Mouse (Mus musculus) megakaryocyte-erythroid progenitor cell, adult 5-6 weeks (primary cell): ENCODE results near the gene Ergic1. TPM values are rescaled to one million over a fixed set of nuclear protein-coding genes. Genes with fewer than 3 reads are reported as not detected.
A peak's percentile ranks its signal among the peaks of the same experiment; 100 is the strongest.

Source experiments
- ATAC-seq: replicated peaks from 2 replicates; pipeline ENCODE4 v1.8.0; 2016; ENCODE audit warnings: mild to moderate bottlenecking, inconsistent platforms; ENCODE audit not compliant: severe bottlenecking, poor library complexity, low FRiP score, low TSS enrichment
- total RNA-seq, 2 experiments: library from RNA; stranded (forward) in 1 of 2; stranded (reverse) in 1 of 2; fragments of 200-1000, 215-1000 nt in 1 of 2; fragments of >200 nt in 1 of 2; fragmentation: Nextera tagmentation in 1 of 2; gene quantifications; 2 replicates each; pipeline ENCODE4 v1.2.3; 2014 to 2017

The Ergic1 gene
- total RNA-seq, 2 experiments from 2014 or later: 31.6 to 51.7 TPM

DNA sequence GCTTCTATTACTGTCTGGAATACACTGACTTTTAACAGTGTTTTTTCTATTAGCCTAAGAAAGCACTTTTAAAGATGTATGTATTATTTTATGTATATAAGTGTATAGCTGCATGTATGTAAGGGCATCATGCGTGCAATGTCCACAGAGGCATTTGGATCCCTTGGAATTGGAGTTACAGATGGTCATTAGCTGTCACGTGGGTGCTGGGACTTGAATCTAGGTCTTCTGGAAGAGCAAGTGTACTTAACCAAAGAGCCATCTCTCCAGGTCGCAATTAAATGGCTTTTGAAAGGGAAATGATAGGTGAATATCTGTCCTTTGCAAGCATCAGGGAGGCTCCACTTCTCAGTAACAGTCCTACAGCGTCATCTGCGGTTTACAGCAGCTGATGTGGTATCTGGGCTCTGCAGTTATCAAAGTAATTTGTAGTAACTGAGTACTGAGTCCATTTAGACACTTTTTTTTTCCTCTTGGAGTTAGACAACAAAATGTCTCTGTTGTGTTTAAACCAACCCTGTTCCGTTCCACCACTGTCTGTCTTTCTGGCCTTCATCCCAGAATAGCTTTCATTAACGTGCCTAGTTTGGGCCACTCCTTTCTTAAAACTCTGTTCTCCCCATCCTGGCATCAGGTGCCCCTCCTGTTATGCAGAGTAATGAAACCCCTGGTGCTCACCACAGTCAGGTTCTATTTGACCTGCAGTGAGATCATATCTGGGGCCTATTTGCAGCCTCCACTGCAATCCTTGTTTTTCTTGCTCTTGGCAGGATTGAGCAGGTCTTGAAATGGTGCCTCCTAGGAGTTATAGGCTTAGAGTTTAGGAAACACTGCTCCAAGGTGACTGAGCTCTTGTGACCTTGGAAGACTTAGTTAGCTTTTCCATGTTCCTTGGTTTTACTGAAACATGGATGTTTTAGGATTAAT, 116.7 kb downstream of the Ergic1 start:
- ATAC-seq: peak; percentile 42

DNA sequence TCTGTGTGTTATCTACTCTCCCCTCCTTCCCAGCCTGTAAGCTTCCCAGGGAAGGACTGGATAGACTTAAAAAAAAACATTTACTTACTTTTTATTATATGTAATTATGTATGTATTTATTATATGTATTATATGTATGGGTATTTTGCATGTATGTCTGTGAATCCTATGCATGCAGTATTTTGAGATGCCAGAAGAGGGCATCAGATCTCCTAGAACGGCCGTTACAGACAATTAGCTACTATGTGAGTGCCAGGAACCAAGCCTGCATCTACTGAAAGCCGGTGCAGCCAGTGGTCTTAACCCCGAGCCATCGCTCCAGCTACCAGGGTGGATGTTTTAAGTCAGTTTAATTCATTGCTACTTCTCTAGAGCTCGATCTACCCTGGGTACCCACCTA, 120.0 kb downstream of the Ergic1 start:
- ATAC-seq: no peak

DNA sequence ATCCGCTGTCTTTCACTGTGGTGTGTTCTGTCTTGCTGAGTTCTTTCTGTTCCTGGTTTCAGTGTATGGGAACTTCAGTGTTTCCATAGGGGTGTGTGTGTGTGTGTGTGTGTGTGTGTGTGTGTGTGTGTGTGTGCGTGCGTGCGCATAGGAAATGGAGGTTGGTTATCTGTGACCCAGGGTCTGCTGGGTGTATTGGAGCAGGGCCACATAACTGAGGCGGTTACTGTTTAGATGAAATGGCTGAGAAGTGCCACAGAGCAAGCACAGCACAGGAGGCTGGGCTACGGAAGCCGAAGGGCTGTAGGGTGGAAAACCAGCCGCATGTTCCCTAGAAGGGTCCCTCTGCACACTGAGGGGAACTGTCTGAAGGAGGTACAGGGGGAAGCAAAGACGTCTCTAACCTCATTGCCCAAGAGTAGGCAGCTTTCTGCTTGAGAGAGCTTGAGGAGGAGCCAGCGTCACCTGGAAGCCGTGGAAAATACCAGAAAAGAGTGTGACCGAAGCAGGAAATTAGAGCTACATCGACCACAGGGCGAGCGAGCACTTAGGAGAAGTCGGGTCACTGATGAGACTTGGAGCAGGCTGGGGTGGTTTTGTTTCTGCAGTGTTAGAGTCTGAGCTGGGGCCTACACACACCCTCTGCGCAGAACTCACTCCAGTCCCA, 125.2 kb downstream of the Ergic1 start:
- peak; percentile 64 for ATAC-seq

DNA sequence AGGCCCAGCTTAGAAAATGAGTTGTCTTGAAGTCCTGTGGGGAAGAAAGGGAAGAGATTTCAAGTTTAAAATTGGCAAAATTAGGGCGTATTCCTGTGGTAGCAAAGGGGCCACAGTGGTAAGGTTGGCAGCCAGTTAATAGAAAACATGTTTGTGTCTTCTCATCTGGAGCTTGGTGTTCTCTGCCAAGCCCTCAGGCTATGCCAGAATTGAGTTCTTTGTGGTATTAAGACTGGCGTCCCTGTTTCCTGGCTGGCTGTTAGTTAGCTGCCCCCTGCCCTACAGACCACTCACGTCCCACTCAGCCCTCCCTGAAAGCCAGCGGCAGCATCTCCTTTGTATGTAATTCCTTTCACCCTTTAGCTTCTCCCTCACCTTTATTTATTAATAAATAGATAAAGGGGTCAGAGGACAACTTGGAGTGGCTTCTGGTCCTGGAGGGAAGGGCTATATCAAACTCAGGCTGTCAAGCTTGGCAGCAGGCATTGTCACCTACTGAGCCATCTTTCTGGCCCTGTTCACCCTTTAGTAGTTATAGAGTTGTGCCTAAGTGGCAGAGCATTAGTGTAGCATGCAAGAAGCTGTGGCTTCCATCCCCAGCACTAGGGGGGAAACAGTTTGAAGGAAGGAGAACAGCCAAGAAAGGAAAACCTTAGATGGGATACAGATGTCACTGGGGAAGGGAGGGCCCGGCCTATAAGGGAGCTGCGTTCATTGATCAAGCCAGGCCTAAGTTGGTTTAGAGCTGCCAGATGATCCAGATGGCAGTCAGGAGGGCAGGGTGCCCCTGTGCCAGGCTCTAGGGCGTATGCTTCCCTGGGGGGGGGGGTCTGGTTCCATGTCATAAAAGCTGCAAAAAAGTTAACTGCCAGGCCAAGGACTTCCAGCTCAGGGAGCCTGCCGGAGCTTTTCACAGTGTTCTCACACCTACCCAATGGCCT, 127.8 kb downstream of the Ergic1 start:
- ATAC-seq: 0 out of 2 replicates have a peak, but pooled peaks have one; percentile 2

DNA sequence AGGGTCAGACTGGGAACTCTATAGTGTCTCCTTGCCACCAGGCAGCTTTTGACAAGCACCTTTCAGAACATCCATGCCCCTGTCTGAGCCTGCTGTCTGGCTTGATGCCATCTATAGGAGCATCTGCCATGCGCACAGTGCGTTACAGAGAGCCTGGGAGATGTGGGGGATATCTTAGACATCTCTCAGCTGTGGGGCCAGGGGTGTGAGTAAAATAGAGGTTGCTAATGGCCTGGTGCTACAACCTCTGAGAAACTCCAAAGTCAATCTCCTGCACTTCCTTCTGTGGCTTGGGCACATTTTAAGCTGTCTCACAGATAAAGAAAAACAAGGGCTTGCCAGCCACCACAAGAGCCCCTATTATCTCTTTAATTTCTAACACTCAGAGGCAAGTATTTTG, 128.5 kb downstream of the Ergic1 start:
- peak; percentile 84 for ATAC-seq

DNA sequence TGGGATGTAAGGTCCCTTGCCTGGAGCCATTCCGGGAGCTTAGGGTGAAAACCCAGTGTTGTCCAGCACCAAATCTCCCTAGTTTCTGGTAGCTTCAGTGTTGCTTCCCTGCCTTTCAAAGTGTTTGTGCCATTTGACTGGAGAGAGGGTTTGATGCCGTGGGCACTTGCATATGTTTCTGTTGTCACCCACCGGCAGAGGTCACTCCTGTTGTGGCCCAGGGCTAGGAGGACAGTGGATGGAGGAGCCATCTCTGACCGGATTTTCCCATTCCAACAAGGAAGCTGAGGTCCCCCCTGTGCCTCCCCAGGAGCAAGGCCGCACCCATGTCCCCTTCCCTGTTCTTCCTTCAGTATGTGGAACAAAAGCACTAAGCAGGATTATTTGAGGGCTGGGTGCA, 128.9 kb downstream of the Ergic1 start:
- no peak for ATAC-seq

DNA sequence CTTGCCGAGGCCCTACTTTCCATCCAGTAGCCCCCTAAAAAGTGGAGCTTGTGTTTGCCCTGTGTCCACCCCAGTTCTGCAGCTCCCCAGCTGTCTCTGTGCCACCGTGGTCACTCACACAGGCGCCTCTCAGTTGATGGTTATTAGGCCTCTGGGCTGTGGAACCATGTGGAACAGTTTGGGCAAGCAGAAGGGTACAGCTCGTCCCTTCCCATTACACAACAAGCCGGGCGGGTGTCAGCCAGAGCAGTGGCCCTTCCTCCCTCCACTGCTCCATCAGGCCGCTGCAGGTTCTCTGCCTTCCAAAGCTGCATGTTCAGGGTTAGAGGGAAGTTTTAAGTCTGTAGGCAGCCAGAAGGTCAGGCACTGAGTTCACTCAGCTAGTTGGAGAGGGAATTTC, 129.8 kb downstream of the Ergic1 start:
- no peak for ATAC-seq

DNA sequence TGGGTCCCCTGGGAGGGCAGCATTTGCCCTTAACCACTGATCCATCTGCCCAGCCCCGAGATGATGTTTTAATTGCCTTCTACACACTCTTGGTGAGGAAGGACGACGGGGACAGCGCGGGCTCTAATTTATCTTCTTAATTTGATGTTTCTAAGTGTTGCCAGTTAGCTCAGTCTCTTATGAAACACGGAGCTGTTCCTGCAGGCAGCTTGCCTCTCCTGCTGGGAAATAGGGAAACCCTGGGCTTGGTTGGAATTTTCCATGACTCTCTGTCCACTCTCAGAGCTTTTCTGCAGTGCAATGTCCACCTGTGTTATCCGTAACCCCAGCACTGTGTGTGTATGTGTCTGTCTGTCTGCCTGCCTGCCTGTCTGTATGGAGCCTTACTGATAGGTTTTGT, 132.1 kb downstream of the Ergic1 start:
- ATAC-seq: no peak

DNA sequence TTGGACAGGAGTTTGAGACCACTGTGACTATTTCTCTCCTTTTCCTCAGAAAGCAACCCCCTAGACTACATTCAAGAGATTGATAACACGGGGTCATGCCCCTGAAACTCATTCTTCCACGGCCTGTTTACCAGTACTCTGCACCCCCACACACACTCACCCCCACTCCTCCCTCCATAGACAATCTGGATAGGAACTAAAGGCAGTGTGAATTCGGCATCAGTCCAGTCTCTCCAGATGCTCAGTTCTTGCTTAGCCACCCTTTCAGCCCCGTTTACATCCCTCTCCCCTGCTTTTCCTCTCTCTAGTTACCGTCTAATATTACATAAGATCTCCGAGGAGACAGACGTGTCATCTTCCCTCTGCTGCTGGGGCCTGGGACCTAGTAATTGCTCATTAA, 132.9 kb downstream of the Ergic1 start:
- ATAC-seq: no peak

DNA sequence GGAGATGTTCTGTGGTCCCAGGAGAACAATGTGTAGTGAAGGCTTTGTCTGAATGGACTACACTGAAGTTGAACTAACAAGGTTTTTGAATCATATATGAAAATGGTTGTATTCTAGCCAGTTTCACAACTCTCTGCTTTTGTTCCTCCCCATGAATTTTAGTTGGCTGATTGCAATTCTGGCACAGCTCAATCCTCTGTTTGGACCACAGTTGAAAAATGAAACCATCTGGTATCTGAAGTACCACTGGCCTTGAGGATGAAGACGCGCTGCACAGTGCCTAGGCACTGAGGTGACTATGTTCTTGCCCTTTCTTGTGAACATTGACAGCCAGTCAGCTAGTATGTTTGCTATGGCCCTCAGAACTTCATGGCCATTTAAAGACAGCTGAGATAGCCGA, 133.9 kb downstream of the Ergic1 start:
- no peak for ATAC-seq

DNA sequence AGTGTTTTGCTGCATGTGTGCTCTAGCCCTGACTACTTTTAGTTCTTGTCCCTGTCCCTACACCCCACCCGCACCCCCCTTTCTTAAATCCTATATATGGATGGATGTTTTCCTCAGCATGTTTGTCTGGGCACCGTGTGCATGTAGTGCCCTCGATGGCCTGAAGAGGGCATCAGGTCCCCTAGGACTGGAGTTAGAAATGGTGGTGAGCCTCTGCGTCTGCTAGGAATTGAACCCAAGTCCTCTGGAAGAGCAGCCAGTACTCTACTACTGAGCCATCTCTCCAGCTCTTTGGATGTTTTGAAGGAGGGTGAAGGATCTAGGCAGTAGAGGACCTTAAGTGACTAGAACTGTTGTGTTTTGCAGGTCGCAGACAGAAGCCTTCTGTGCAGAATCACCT, 137.6 kb downstream of the Ergic1 start:
- no peak for ATAC-seq

DNA sequence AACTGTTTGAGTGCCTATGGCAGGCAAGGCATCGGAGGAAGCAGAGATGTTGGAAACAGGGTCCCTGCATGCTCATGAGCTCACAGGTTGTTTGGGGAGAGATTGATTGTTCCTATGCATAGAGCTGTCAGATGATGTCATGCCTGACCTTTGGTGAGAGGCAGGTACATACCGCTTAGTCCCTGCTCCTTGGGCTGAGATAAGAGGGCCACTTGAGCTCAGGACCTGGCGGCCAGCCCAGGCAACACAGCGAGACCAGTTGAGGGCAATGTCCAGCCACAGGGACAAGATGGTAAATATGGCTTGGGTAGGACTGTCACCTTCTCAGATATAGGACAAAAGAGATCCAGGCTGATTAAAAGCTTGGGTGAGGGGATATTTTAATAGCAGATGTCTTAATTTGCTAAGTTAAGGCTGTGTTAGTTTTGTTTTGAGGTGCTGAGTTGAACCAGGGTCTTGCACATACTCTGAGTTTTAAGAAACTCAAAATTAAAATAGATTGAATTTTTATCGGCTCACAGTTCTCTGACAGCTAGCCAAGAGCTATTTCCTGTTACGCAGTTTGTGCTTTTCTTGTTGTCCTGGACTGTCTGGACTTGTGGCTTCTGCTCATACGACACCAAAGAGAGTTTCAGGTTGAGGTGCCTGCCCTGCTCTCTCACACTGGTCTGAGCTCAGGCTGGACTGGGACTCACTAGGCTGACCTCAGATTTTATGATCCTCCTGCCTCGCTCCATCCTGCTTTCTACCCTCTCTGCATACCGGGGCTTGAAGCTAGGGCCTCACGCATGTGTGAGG, 138.7 kb downstream of the Ergic1 start:
- ATAC-seq: no peak

DNA sequence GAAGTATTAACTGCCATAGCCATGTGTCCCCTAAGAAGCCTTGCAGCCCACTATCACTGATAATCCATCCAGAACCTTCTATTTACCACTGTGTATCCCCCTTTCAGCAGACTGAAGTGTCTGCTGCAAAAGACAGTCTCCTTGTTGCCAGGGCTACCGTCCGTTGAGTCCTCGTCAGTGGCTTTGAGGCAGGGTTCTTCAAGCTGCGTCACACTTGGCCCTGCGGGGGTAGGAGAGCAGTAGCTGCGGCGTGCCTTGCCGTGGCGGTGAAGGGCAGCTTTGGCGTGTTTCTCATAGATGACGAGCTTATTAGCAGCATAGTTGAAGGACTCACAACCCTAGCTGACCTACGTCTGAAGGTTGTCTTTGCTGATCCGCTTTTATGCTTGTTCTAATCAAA, 140.3 kb downstream of the Ergic1 start:
- no peak for ATAC-seq

DNA sequence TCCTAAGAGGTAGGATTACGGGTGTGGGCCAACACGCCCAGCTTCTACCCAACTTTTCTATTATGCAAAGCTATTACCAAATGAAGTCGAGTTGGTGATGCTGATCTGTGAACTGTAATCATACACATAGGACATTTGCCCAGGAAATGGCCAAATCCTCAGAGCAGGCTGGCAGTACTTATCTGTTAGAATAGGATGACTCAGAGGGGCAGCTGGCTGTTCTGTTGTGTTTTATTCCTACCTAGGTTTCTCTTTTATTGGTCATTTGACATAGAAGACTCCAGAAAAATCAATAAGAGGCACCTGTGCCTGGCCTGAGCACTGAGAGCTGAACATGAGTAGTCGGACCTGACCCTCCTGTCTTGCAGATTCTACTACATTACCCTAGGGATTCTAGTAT, 141.3 kb downstream of the Ergic1 start:
- ATAC-seq: no peak

DNA sequence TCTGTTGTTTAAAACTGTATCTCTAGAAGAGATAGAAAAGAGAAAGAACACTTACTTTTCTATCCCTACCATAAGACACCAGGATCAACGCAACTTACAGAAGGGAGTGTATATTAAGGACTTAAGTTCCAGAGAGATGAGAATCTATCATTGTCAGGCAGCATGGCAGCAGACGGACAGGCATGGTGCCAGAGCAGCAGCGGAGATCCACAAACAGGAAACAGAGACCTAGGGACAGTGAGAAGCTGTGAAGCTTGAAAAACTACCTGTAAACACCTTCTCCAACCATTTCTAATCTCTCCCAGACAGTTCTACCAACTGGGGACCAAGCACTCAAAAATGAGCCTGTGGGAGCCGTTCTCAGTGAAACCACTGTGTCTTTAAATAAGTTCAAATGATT, 142.4 kb downstream of the Ergic1 start:
- no peak for ATAC-seq

DNA sequence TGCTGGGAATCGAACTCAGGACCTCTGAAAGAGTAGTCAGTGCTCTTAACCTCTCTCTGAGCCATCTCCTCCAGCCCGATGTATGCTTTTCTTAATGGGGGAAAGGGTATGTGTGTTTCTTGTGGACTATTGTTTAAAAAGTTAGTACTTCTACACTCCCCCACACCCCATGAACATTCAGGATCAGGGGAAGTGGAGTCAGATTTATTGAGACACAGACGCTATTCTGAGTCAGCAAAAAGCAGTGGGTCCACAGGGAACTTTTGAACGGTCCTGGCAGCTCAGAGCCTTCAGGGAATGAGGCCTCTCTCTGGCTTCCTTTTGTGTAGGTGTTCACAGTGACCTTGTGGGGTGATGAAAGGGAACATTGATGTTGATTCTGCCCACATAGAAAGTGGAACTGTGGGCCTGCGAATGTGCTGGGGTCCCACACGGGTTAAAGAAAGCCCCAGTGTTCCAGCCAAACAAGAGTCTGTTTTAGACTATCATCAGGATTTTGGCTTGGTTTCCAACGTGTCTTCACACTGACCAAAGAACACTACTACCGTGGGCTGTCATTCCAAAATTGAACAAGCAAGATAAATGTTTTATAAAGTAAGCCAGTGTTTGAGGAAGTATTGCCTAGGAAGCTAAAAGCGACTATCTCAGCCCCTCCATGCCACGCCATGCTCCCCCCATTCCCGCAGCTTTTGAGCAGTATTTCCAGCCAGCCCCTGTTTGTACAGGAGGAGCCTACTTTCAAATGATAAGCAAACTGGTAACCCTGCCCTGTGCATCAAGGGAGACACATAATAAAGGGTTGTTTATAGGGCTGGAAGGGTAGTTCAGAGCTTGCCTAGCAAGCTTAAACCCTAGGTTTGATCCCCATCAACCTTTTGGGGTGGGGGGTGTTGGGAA, 144.4 kb downstream of the Ergic1 start:
- peak; percentile 39; the same call in 1 of the 2 replicates for ATAC-seq
